Mouse (Mus musculus) liver, embryonic 12.5 days (tissue): ENCODE measurements at regions not wholly inside any gene's neighbourhood (a gene's known extent, or its start where the extent isn't known, plus 50 kb on each side); places are given as distances from the start of the nearest gene placed in this dataset.
A peak's percentile ranks its signal among the peaks of the same experiment; 100 is the strongest.

Experiments
- ATAC-seq: fragments of 200-750 bp; cut with Nextera tagmentation; 2 replicates; pipeline ENCODE4 v1.8.0; 2017; ENCODE audit warnings: moderate number of reproducible peaks, mild to moderate bottlenecking, moderate library complexity
- H3K27ac ChIP-seq: fragments of 300-500 bp; sonication (generic); 2 replicates; pipeline ENCODE4 v1.5.1; 2016; ENCODE audit warnings: mild to moderate bottlenecking
- H3K27me3 ChIP-seq: fragments of 300-500 bp; sonication (generic); replicated peaks from 2 replicates; pipeline ENCODE4 v1.6.1; 2016; ENCODE audit warnings: mild to moderate bottlenecking, moderate library complexity
- H3K36me3 ChIP-seq: fragments of 300-500 bp; sonication (generic); 2 replicates; pipeline ENCODE4 v1.6.1; 2016; ENCODE audit warnings: mild to moderate bottlenecking, moderate library complexity
- H3K4me1 ChIP-seq: fragments of 300-500 bp; sonication (generic); 2 replicates; pipeline ENCODE4 v1.6.1; 2016
- H3K4me2 ChIP-seq: fragments of 300-500 bp; sonication (generic); 2 replicates; pipeline ENCODE4 v1.6.1; 2016; ENCODE audit warnings: mild to moderate bottlenecking, moderate library complexity
- H3K4me3 ChIP-seq: fragments of 300-500 bp; sonication (generic); 2 replicates; pipeline ENCODE4 v1.5.1; 2016; ENCODE audit warnings: mild to moderate bottlenecking, moderate library complexity
- H3K9ac ChIP-seq: fragments of 300-500 bp; sonication (generic); 2 replicates; pipeline ENCODE4 v1.6.1; 2016; ENCODE audit warnings: mild to moderate bottlenecking, moderate library complexity
- H3K9me3 ChIP-seq: fragments of 300-500 bp; sonication (generic); replicated peaks from 2 replicates; pipeline ENCODE4 v1.6.1; 2016; ENCODE audit warnings: mild to moderate bottlenecking, moderate library complexity
- WGBS: fragments of 180-500 bp; shearing (Covaris S2); methylation state at CpG from one replicate; pipeline ENCODE4 v1.1.7; 2016; ENCODE audit not compliant: insufficient replicate concordance; 5-methylcytosine and 5-hydroxymethylcytosine counted together

DNA sequence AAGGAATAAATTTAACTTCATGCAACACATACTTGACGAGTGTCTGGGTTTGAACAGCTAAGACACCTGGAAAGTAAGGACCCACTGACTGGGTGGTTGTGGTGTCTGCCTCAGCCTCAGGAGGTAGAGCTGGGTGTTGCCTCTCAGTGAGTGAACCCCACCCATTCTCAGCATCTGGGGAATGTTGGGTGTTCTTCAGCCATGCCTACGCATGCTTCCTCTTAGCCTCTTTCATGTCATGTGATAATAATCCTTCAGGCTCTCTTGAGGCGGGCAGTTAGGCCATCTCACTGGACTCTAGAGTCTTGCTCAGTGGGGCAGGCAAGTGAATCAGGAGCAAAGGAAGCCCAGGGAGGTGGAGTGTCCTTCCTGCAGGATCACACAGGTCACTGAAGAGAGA, 143.4 kb upstream of the Slc38a2 start:
- H3K9me3 ChIP-seq = no peaks in the 10 kb centered on the region
- no peaks in the 10 kb centered on the region for H3K4me1 ChIP-seq
- no peak for ATAC-seq
- WGBS = 59% methylated on average over 3 of the region's 3 CpGs
- H3K27me3 ChIP-seq = no peaks in the 10 kb centered on the region
- no peak overlapping the region for H3K27ac ChIP-seq
- no peak overlapping the region for H3K9ac ChIP-seq
- H3K36me3 ChIP-seq = no peaks in the 10 kb centered on the region
- no peak overlapping the region for H3K4me2 ChIP-seq
- H3K4me3 ChIP-seq = no peak overlapping the region

DNA sequence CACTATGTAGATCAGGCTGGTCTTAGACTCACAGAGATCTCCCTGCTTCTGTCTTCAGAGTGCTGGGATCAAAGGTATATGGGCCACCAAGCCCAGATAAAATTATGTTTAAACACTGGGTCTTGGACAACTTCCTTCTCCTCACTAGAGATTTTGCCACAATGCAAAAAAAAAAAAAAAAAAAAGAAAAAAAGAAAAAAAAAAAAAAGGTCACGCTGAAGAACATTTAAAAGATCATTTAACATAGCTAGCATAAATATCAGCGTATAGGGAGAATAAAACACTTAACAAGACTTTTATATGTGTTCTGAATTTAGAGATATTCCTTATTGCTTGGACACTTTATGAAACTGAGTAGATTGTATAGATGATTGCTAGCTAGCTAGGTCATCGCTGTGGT, 137.1 kb upstream of the Slc38a2 start:
- Histone ChIP-seq H3K4me1 (no peaks in the 10 kb centered on the region), H3K27ac (no peak overlapping the region), H3K27me3 (no peaks in the 10 kb centered on the region), H3K36me3 (no peaks in the 10 kb centered on the region), H3K4me3 (no peak overlapping the region), H3K4me2 (no peak overlapping the region), H3K9me3 (no peaks in the 10 kb centered on the region), H3K9ac (no peak overlapping the region)
- 77% methylated on average over 3 of the region's 3 CpGs for WGBS
- no peak for ATAC-seq

DNA sequence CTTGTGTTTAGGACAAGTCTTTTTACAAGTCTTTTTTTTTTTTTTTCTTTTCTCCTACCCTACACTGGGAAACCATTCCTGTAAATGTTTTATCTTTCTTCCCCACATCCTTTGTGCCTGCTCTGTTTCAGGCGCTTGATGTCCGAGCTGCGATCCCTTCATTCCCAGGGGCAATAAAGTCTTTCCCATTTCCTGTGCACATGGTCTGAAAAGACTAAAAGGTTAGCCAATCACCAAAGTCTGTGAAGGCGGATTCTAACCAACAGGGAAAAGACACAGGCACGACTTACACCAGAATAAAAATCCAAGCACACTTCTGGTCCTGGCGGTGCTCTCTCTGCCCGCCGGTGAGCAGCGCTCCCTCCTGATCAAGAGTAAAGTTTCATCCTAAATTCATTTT, 135.3 kb upstream of the Slc38a2 start:
- ATAC-seq = no peak
- no peaks in the 10 kb centered on the region for H3K36me3 ChIP-seq
- H3K27me3 ChIP-seq = no peaks in the 10 kb centered on the region
- H3K9ac ChIP-seq = no peak overlapping the region
- no peak overlapping the region for H3K4me2 ChIP-seq
- 75% methylated on average over 9 of the region's 9 CpGs for WGBS
- H3K4me1 ChIP-seq = no peaks in the 10 kb centered on the region
- H3K4me3 ChIP-seq = no peak overlapping the region
- no peak overlapping the region for H3K27ac ChIP-seq
- H3K9me3 ChIP-seq = no peaks in the 10 kb centered on the region

DNA sequence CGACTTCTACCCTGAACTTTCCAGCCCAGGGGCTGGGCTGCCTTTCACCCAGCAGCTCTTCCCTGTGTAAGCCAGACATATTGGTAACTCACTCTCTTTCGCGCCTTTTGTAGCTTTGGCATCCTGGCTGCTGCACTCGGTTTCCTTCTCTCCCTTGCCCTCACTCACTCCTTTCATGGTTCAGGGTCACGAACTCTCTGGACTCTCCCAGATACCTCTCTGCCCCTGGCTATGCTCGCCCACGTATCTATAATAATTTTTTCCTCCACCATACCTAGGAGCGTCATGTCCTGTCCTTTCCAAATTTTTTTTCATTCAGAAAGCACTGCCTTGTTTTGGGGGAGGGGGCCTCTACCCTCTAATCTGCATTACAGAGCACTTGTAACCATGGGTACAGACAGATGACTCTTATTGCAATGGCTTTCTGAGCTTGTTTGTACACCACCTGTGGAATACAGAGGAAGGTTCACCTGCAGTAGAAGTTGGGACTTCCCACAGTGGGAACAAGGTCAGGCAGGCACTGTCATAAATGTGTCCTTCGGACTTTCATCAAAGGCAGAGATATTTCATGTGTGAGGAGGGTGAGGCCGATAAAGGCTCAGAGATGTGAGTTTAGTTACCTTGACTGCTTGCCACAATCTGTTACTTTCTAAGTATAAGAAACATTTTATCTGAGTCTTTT, 134.8 kb upstream of the Slc38a2 start:
- ATAC-seq = no peak
- H3K4me3 ChIP-seq = no peak overlapping the region
- no peaks in the 10 kb centered on the region for H3K4me1 ChIP-seq
- no peaks in the 10 kb centered on the region for H3K27me3 ChIP-seq
- WGBS = 74% methylated on average over 10 of the region's 10 CpGs
- no peak overlapping the region for H3K27ac ChIP-seq
- H3K4me2 ChIP-seq = no peak overlapping the region
- no peaks in the 10 kb centered on the region for H3K9me3 ChIP-seq
- no peaks in the 10 kb centered on the region for H3K36me3 ChIP-seq
- H3K9ac ChIP-seq = no peak overlapping the region

DNA sequence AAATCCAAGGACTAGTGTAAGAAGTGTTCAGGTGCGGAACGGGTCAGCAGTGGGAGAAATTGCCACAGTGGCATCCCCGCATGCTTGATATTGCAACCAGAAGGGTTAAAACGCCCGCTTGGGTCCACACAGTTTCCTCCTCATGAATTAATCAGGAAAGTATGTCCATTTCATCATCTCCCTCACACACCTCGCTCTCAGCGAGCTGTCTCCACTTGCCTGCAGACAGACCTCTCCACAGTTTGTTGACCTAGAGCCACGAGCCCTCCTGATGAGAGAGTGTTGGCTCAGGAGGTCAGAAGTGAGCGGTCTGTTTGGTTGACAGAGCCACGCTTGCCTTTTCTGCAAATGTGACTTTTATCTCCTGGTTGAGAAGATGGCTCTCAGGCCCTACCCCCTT, 132.9 kb upstream of the Slc38a2 start:
- WGBS = 66% methylated on average over 10 of the region's 10 CpGs
- no peaks in the 10 kb centered on the region for H3K27me3 ChIP-seq
- ATAC-seq = peak; percentile 46; the same call in 1 of the 2 replicates
- no peak overlapping the region for H3K27ac ChIP-seq
- no peaks in the 10 kb centered on the region for H3K36me3 ChIP-seq
- no peaks in the 10 kb centered on the region for H3K9me3 ChIP-seq
- H3K4me2 ChIP-seq = peak overlapping the region; percentile 4; the same call in 1 of the 2 replicates
- no peak overlapping the region for H3K4me3 ChIP-seq
- H3K9ac ChIP-seq = no peak overlapping the region
- H3K4me1 ChIP-seq = no peaks in the 10 kb centered on the region

DNA sequence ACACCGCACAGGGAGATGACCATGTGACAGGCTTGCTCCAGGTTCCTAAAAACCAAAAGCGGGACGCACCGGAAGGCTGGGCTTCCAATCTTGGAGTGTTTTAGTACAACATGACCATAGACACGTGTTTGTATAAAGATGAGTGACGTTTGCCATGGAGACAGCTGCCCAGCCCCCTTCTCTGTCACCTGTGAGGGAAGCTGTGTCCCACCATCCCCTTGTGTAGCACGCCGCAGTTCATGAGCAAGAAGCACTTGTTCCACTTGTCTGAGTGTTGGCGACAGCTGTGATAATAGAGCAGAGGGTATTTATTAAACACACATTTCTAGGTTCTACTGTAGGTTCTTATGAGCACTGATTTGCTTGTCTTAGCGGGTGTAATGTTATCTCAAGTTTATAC, 131.7 kb upstream of the Slc38a2 start:
- H3K9me3 ChIP-seq = no peaks in the 10 kb centered on the region
- no peak overlapping the region for H3K27ac ChIP-seq
- 83% methylated on average over 10 of the region's 10 CpGs for WGBS
- no peak for ATAC-seq
- H3K4me3 ChIP-seq = no peak overlapping the region
- no peaks in the 10 kb centered on the region for H3K4me1 ChIP-seq
- H3K9ac ChIP-seq = no peak overlapping the region
- no peaks in the 10 kb centered on the region for H3K27me3 ChIP-seq
- H3K36me3 ChIP-seq = no peaks in the 10 kb centered on the region
- H3K4me2 ChIP-seq = no peak overlapping the region

DNA sequence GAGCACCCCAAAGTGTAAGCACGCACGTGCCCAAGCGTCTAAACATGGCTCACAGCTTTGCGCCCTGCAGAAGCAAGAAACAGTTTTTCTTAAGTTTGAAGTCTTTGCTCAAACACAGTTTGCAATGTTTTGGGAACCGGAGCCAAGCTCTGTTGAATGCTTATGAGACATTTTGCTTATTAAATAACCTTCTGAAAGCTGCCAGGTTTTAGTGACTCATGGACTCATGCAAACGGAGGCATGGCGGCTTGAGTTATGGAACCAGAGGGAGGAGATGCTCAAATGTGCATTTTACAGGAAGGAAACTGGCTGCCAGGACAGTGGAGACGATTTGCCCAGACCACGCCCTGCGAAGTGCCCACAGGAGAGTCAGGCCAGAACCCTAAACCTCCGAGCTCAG, 131.0 kb upstream of the Slc38a2 start:
- Histone ChIP-seq H3K27ac (no peak overlapping the region), H3K27me3 (no peaks in the 10 kb centered on the region), H3K4me1 (no peaks in the 10 kb centered on the region), H3K9me3 (no peaks in the 10 kb centered on the region), H3K4me3 (no peak overlapping the region), H3K9ac (no peak overlapping the region), H3K4me2 (no peak overlapping the region), H3K36me3 (no peaks in the 10 kb centered on the region)
- no peak for ATAC-seq
- 75% methylated on average over 11 of the region's 11 CpGs for WGBS

DNA sequence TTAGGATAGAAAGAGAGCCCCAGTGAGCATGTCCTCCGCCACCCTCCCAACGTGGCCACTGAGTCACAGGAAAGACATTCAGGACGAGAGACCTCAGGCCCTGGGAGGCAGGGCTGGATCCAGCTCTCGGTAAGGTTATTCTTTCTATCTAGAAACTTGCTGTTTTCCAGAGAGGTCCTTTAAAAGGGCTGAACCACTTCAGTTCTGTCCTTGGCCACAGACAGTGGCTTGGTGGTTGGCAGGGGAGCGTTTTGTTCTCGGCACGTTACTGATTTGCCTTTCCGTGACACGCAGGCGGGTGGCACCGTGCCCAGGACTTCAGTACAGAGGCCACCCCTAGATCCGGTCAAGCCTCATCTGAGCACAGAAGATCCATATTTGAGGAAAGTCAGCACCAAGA, 130.4 kb upstream of the Slc38a2 start:
- no peak for ATAC-seq
- WGBS = 88% methylated on average over 12 of the region's 12 CpGs
- Histone ChIP-seq H3K9ac (no peak overlapping the region), H3K27ac (no peak overlapping the region), H3K4me3 (no peak overlapping the region), H3K4me1 (no peaks in the 10 kb centered on the region), H3K27me3 (no peaks in the 10 kb centered on the region), H3K4me2 (no peak overlapping the region), H3K9me3 (no peaks in the 10 kb centered on the region), H3K36me3 (no peaks in the 10 kb centered on the region)

DNA sequence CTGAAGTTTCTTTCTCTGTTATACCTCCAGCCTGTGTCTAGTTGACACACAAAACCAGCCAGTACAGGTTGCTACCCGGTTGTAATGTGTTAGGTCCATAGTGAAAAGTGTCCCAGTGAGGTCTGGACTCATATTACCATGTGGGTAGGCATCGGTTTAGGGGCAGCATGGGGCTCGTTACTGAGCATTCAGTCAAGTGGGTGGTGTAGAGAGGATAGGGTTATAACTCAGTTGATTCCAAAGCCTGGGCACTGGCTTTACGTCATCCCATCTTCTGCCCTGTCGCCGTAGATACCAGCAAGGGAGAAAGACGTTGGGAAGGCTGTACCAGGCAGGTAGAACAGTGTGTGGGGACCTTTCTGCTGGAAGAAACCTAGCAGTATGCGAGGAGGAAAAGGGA, 129.2 kb upstream of the Slc38a2 start:
- H3K9ac ChIP-seq = no peak overlapping the region
- H3K9me3 ChIP-seq = no peaks in the 10 kb centered on the region
- H3K27me3 ChIP-seq = no peaks in the 10 kb centered on the region
- H3K27ac ChIP-seq = no peak overlapping the region
- 73% methylated on average over 8 of the region's 8 CpGs for WGBS
- no peak for ATAC-seq
- no peaks in the 10 kb centered on the region for H3K36me3 ChIP-seq
- no peak overlapping the region for H3K4me3 ChIP-seq
- no peak overlapping the region for H3K4me2 ChIP-seq
- H3K4me1 ChIP-seq = no peaks in the 10 kb centered on the region

DNA sequence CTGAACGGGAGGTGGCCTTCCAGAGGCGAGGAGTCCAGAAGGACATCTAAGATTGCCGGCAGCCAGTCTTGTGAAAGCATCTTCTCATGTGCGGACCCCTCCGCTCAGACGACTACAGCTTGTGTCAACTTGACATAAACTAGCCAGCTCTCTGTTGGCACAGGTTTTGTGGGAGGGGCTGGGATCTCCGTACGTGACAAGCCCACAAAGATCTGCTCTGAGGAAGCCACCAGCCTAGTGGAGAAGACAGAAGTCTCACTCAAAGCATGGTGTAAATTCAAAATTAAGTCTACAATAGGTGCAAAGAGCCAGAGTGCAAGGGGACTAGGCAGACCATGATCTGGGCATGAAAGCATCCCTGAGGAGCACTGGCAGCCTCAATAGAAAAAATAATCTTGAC, 128.4 kb upstream of the Slc38a2 start:
- no peaks in the 10 kb centered on the region for H3K4me1 ChIP-seq
- WGBS = 75% methylated on average over 8 of the region's 8 CpGs
- no peak for ATAC-seq

DNA sequence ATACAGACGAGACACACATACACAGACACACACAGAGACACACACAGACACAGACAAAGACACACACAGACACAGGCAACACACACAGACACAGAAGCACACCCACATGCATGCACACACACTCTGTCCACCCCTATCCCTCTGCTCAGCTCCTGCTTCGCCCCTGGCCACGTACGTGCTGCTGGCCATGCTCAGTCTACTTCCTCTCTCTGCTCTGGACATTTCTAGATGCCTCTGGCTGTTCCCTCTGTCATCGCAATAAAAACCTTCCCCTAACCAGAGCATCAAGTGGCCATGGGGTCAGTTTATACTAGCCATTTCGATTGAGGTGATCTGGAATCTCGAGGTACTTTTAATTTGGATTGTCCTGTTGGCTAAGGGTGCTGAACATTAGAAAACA, 118.9 kb upstream of the Slc38a2 start:
- no peak overlapping the region for H3K4me3 ChIP-seq
- H3K9me3 ChIP-seq = no peaks in the 10 kb centered on the region
- WGBS = 51% methylated on average over 7 of the region's 7 CpGs
- no peaks in the 10 kb centered on the region for H3K4me1 ChIP-seq
- H3K27me3 ChIP-seq = no peaks in the 10 kb centered on the region
- H3K36me3 ChIP-seq = no peaks in the 10 kb centered on the region
- H3K27ac ChIP-seq = no peak overlapping the region
- ATAC-seq = no peak
- no peak overlapping the region for H3K4me2 ChIP-seq
- no peak overlapping the region for H3K9ac ChIP-seq

More for the DNA sequence above, 128.4 kb upstream of the Slc38a2 start:
- Histone ChIP-seq H3K4me3 (no peak overlapping the region), H3K27ac (no peak overlapping the region), H3K4me2 (no peak overlapping the region), H3K9ac (no peak overlapping the region), H3K27me3 (no peaks in the 10 kb centered on the region), H3K9me3 (no peaks in the 10 kb centered on the region), H3K36me3 (no peaks in the 10 kb centered on the region)

DNA sequence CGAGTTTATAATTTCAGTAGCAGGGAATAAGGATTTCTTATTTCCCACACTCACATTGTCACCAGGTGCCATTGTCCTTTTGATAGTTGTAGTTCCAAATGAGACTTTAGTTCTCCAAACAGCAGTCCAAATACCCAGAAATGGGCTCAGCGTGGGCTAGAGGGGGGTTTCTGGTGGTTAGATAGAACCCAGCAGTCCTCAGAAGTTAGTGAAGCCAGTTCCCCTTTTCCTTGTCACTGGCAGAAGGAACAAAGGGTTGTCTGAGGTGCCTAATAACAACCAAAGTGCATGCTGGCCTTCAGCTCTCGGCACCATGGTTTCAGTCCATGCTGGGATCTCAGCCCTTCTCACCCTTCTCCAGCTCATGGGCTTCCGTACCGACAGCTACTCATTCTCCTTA, 118.1 kb upstream of the Slc38a2 start:
- H3K27me3 ChIP-seq = no peaks in the 10 kb centered on the region
- no peak overlapping the region for H3K27ac ChIP-seq
- no peaks in the 10 kb centered on the region for H3K9me3 ChIP-seq
- H3K4me2 ChIP-seq = no peak overlapping the region
- no peak overlapping the region for H3K9ac ChIP-seq
- H3K4me3 ChIP-seq = no peak overlapping the region
- H3K36me3 ChIP-seq = no peaks in the 10 kb centered on the region
- ATAC-seq = no peak
- no peaks in the 10 kb centered on the region for H3K4me1 ChIP-seq
- WGBS = 49% methylated on average over 5 of the region's 5 CpGs

DNA sequence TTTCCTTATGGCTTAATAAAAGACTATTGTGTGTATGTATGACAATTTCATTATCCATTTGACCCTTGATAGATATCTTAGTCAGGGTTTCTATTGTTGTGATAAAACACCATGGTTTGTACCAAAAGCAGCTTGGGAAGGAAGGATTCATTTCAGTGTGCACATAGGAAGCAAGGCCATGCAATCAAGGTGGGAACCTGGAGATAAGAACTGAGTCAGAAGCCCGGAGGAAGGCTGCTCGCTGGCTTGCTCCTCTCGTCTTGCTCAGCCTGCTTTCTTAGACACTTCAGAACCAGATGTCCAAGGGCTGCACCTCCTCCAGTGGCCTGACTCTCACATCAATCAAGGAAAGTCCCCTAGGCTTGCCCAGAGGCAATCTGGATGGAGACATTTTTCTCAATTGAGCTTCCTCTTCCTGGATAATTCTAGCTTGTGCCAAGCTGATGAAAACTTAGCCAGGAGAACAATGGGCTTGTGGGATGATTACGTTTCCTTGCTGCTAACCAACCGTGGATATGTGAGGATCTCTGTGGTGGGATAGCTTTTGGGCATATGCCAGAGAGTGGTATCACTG, 117.6 kb upstream of the Slc38a2 start:
- Histone ChIP-seq H3K36me3 (no peaks in the 10 kb centered on the region), H3K27ac (no peak overlapping the region), H3K9me3 (no peaks in the 10 kb centered on the region), H3K27me3 (no peaks in the 10 kb centered on the region), H3K4me3 (no peak overlapping the region), H3K9ac (no peak overlapping the region), H3K4me2 (no peak overlapping the region), H3K4me1 (no peaks in the 10 kb centered on the region)
- 29% methylated on average over 5 of the region's 5 CpGs for WGBS
- no peak for ATAC-seq
